Mouse (Mus musculus): ENCODE results near the gene Gm20388.
"Not testable (repeated sequence)": the region's sequence is repeated elsewhere in the genome, so short reads cannot be mapped to it uniquely, and the experiment has no call there.

Gm20388 gene

DNA sequence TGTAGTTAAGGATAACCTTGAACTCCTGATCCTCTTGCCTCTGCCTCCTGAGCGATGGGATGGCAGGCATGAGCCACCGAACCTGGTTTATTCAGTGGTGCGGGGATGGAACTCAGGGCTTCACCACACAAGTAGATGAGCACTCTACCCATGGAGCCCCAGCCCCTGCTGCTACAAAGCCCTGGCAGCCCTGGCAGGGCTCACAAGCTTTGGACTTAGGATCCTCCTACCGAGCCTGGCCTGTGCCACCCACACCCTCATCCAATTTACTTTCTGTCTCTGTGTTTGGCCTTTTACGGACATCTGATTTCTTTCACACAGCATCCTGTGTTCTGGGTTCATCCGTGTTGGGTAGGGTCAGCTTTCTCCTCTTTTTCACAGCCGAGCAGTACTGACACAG, 406.1 kb downstream of the Gm20388 start:
- no peak for DNase-seq (ENCODE audit: low spot score)

DNA sequence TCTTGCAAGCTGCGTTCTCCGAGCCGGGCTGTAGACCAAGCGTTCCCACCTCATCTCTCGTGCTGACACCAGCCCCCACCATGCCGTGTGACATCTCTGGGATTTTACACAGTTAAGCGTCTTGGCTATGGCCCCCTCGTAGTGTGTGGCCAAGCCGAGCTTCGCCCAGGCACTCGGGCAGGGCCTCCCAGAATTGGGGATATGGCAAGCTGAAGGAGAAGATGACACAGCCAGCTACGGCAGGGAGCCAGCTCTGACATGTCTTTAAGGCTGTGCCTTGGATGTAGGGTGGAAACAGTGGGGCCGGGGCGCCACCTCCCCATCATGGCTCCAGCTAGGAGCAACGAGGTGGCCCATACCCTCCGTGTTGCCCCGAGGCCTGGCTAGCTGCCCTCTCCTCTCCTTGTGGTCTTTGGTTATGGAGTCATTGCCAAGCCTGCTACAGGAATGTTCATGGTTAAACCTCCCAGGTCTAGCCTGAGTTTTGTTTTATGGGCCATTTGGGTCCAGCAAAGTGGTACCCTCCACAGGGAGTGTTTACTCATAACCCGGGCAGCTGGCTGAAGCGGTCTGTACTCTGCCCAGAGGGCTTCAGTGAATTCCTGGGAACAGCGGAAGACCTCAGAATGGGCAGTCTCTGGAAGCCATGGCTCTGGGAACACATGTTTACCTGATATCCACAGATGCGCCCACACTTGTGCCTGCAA, 406.6 kb downstream of the Gm20388 start:
- DNase-seq (ENCODE audit: low spot score) = no peak

DNA sequence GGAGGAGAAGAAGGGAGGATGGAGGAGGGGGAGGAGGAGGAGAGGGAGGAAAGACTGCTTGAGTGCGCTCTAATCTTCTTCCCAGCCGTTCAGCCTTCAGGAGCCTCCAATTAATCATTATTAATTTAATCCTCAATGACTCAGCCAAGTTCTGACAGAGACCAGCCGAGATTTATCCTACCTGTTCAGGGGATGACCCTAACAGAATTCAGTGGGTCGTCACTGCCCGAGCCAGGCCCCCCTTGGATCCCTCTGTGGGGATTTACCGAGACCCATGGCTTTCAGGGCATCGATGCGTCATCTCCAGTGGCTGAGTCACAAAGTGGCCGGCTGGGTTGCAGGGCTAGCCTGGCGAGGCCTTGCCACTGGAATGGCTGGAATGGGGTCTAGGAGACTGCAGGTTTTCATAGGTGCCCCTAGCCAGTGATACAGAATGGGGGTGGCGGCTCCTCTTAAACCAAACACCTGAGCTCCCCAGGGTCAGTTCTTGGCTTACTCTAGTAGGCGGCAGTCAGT, 407.9 kb downstream of the Gm20388 start:
- no peak for DNase-seq (ENCODE audit: low spot score)

DNA sequence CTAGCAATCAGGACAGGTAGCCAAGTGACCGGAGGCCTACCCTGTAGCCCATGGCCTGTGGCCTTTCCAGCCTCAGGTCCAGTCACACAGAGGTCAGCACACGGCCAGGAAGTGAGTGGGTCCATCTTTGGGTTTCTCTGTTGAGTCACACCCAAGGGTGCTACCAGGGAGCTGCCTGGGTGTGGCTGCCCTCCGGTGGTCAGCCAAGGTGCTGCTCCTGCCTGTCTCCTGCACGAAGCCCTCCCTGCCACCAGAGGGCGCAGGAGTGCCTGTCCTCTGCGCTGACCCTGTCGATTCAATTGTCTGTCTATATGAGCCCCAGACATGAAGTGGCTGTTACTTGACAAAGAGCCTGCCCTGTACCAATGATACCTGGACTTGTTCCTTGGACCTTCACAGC, 408.8 kb downstream of the Gm20388 start:
- DNase-seq (ENCODE audit: low spot score) = peak; percentile 89

DNA sequence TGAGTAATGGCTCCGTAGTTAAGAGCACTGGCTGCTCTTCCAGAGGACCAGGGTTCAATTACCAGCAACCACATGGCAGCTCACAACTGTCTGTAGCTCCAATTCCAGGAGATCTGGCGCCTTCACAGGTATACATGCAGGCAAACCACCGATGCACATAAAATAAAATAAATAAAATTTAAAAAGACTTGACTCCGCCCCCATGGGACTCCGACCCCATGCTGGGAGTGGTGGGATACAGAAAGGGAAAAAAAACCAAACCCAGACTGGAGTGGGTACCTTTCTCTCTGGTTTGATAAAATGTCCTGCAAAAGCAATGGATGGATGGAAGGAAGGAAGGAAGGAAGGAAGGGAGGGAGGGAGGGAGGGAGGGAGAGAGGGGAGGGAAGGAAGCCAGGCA, 409.5 kb downstream of the Gm20388 start:
- no peak for DNase-seq (ENCODE audit: low spot score)

DNA sequence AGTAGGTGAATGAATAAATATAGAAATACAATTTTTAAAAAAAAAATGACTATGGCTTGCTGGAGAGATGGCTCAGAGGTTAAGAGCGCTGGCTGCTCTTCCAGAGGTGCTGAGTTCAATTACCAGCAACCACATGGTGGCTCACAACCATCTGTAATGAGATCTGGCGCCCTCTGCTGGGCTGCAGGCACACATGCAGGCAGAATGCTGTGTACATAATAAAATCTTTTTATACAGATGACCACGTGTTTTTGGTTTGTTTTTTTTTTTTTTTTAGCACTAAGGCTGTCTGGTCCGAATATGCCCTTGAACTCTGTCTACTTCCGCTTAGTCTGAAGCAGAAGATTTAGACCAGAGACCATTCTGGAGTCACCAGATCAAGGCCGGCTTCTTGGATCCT, 411.1 kb downstream of the Gm20388 start:
- peak; percentile 74 for DNase-seq (ENCODE audit: low spot score)

DNA sequence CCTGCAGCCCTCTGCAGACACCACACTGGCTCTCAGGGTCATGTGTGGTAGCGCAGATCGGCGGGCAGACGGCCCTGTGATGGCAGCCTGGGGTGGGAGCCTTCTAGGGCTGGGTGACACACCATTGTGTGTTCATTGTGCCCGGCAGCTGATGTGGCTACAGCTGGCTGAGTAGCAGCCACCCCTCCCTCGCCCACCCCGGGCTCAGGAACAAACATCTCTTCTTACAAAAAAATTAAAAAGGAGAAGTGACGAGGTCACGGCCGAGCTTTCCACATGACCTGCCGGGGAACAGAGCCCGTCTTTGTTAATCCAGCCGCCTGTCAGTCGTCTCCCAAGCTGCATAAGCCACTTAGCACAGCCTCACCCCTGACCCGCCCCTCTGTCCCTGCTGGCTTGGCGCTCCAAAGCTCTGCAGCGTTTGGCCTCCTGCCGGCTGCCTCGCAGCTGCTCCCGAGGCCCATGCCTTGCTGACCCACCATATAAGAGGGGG, 412.4 kb downstream of the Gm20388 start:
- DNase-seq (ENCODE audit: low spot score) = peak; percentile 92

DNA sequence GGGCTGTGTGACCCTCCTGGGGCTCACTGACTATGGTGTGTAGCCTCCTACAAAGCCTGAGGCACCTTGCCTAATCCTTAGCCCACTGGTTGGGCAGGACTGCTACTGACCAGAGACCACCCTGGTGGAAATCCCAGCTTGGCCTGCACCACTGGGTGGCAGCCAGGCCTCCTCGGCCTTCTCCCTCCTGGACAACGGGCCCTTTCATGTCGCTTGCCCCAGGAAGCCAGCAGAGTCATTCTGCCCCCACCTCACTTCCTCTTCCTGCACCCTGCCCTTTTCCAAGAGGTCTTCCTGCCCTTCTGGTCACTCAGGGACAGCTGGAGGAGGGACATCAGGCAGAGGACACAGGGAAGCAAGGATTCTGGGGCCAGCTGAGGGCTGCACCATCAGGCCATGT, 413.9 kb downstream of the Gm20388 start:
- DNase-seq (ENCODE audit: low spot score) = no peak

DNA sequence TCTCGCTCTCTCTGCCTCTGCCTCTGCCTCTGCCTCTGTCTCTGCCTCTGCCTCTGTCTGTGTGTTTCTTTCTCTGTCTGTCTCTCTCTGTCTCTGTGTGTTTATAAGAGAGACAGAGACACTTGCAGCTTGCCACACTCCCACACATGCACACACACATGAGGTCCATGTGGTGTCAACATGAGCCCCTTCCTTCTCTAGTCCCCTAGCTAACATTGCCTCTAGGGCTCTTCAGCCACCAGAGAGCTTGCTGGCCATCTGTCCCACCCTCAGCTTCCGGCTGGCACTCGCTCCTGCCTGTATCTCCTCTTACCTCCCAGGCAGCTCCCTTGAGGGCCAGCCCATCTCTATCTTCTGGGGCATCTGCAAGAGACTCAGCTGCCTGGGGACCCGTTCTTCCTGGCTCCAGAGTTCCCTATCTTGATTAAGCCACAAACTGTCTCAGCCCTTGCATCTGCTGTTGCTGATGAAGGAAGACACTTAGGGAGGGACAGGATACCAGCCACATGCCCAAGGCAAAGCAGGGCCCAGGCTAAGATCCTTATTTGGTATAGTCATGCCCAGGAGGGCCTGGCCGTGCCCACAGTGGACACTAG, 414.6 kb downstream of the Gm20388 start:
- DNase-seq (ENCODE audit: low spot score) = no peak

DNA sequence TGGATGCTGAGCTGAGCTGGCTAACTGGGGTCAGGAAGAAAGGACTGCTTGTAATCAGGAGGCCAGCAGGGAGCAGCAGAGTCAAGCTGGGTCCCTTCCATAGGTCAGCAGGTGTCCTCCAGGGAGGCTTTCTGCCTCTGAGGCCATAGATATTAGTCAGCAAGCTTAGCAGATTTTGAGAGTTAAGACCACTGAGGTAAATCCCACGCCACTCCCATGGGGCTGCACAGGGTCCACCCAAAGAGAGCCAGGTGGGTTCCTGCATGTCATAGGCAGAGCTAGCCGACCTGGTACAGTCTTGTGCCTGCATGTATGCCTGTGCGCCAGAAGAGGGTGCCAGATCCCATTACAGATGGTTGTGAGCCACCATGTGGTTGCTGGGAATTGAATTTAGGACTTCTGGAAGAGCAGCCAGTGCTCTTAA, 416.5 kb downstream of the Gm20388 start:
- DNase-seq (ENCODE audit: low spot score) = peak; percentile 78

DNA sequence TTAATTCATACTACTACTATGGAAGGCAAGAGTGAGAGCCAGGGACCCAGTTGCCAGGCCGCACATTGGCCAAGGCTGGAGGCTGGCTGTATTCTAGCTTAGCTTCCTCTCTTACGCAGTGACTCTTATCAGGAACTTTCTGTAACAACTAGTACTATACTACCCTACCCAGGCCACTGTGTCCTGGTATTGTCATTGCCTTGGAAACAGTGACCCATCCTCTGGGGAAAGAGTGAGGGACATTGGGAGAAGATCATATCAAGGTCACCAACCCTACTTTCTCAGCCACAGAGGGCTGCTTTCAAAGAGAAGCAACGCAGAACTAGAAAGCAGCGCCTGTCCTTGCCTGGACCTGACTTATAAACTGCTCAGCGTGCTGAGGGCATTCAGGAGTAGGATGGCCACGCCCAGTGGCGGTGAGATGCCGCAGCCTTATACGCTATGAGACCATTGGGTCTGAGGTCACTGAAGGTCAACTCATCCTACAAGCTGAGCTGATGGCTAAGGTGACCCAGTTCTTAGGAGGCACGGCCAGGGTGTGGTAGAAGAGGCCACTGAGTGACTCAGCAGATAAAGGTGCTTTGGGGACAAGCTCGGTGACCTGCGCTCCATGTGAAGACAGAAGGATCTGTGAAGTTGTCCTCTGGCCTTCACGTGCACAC, 417.9 kb downstream of the Gm20388 start:
- DNase-seq (ENCODE audit: low spot score) = no peak

DNA sequence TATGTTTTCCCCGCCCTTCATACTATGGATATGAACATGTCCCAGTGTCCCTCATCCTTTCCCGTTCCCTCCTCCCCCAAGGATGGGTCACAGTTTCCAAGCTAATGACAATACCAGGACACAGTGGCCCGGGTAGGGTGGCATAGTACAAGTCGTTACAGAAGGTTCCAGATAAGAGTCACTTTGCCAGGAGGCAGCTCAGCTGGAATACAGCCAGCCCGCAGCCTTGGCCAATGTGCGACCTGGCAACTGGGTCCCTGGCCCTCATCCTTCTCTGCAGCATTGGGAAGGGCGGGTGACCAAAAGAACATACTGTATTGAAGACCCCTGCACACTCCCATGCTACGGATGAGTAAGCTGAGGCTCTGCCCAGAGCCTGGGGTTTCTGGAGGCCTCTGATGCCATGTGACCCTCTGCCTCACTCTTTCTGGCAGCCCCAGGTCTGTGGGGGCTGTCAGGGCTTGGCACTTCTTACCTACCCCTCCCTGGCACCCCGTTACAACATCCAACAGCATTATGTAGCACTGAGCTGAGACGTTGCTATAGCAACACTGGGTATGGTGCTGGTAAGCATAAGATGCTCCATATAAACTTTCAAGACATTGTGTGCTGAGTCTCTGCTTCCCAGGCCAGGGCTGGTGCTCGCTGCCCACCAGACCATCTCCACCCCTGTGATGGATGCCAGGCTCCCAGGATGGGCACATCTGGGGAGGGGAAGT, 418.5 kb downstream of the Gm20388 start:
- DNase-seq (ENCODE audit: low spot score) = no peak

DNA sequence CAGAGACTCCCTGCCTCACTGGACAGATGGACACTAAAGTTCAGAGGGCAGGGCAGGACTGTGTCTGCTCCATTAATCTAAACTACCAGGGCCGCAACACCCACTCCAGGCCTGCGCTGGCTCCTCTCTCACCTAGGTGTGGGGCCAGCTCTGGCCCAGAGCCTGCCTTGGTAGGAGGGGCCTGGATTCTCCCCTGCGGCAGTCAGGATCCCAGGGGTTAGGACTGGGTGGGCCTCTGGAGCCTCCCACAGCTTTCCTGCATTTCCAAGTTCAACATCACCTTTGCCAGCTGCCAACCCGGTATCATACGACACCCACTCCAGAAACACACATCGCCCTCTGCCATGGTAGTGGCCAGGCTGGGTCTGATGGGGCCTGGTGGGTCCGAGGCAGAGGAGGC, 420.4 kb downstream of the Gm20388 start:
- no peak for DNase-seq (ENCODE audit: low spot score)

DNA sequence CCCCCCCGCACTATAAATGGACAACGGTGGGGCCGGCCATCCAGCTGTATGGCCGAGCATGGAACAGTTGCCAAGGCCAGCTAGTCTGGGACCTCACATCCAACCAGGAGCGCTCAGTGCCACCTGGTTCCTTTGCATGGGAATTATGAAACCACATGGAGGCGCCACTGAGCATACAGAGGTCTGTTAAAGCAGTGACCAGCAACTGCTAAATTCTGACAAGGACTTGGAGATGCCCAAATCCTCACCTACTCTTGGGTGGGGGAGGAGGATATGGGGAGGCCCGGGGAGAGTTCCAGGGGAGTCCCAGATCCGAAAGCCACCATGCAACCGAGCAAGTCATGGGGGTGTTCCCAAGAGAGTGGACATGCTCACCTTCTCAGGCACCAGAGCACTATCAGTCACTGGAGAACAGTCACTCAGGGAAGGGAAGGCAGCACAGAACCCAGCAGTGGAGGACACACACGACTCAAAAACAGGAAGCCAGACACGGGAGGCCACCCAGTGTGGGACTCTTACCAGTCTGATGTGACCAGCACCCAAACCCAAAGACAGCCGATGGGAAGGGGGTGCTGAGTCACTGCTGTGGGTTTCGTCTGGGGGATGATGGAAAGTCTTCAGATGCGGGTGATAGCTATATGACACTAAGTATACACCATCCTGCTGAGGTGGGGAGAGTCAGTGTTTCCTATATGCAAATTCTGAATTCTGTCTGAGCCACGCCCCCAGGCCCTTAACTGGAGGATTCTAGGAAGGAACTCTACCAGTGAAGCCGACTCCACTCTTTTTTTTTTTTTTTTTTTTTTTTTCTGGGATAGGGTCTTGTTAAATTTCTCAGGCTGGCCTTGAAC, 422.0 kb downstream of the Gm20388 start:
- peak; percentile 66 for DNase-seq (ENCODE audit: low spot score)

DNA sequence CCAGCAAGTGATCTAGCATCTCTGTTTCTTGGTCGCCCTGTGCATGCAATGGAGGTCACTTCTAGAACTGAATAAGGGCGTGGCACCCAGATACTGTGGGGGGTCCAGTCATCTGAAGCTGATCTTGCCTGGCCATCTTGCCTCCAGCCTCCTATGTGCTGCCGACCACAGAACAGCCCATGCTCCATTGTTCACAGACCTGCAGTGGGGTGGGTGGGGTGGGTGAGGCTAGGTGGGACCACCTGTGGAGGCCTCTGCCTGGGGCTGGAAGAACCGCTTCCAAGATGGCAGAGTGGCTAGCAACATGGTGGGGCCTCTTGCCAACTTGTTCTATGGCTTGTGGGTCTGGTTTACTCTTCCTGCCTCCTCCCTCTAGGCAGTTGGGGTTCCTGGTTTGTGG, 423.0 kb downstream of the Gm20388 start:
- no peak for DNase-seq (ENCODE audit: low spot score)

DNA sequence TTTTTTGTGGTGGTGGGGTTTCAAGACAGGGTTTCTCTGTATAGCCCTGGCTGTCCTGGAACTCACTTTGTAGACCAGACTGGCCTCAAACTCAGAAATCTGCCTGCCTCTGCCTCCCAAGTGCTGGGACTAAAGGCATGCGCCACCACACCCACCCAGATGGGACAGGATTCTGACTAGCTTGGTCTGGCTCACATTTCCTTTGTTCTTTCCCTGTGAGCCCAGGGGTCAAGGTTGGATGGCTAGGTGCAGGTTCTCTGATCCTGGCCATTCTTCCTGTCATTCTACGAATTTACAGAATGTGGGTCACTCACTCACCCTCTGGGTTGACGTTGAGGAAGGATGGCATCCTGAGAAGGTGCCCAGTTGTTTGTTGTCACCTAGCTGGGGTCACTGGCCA, 423.6 kb downstream of the Gm20388 start:
- not testable (repeated sequence) for DNase-seq (ENCODE audit: low spot score)

DNA sequence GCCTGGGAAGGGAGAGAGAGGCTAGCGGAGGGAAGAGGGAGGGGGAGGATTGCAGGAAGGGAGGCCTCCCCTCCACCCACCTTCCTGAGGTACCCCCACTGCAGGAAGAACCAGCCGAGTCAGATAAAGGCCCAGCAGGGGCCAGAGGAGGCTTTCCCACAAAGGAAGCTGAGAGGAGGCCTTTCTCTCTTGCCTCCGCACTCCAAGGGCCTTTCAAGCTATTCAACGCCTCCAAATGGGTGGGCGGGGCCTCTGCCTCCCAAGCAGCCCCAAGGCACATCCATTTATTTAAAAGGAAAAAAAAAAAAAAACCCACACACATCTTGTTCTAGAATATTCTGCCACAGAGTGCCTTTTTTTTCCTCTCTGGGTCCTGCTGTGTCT, 424.2 kb downstream of the Gm20388 start:
- peak; percentile 90 for DNase-seq (ENCODE audit: low spot score)

DNA sequence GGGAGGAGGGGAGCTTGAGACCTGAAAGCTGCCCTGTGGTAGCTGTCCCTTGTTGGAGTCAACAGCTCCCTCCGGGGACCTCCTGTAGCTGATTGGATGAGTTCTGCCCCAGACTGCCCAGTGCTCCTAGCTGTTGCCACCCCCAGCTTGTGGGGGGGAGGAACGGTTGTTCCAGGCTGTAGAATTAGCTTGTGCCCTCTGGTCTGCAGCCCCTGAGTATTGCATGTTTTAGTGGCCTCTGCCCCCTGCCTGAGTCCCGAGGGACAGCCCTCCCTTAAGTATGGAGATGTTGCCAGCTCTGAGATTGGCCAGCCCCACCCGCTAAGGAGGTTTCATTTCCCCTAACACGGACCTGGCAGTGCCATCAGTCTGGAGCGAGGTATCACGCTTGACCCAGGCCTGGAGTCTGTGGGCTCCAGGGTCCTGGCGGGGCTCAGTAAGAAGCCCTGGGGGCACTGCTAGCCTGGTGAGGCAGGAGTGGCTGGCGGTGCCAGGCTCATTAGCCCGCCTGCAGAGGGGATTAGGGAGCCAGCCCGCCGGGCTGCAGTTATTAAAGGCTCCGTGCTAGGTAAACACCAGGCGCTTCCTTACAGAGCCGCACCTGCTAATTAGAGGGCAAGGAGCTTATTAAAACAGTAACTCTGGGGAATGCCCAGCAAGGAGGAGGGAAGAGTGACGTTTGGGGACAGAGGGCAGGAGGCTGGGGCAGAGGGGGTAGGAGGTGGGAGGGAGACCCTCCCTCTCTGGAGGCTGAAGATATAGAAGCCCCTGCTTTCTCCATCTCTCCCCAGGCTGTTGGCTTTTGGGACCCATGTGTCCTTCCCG, 424.8 kb downstream of the Gm20388 start:
- peak; percentile 59 for DNase-seq (ENCODE audit: low spot score)

DNA sequence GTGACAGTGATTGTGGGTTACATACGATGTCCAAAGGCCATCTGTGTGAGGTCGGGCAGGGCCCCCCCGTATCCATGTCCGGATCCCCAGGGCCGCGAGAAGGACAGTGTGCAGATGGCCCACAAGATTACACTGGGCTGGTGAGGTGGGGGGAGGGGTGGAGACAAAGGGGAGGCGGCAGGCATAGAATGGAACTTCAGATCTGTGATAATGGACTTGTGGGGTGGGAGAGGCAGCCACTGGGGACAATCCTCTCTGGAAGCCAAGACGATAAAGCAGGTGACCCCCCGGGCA, 425.4 kb downstream of the Gm20388 start:
- no peak for DNase-seq (ENCODE audit: low spot score)

DNA sequence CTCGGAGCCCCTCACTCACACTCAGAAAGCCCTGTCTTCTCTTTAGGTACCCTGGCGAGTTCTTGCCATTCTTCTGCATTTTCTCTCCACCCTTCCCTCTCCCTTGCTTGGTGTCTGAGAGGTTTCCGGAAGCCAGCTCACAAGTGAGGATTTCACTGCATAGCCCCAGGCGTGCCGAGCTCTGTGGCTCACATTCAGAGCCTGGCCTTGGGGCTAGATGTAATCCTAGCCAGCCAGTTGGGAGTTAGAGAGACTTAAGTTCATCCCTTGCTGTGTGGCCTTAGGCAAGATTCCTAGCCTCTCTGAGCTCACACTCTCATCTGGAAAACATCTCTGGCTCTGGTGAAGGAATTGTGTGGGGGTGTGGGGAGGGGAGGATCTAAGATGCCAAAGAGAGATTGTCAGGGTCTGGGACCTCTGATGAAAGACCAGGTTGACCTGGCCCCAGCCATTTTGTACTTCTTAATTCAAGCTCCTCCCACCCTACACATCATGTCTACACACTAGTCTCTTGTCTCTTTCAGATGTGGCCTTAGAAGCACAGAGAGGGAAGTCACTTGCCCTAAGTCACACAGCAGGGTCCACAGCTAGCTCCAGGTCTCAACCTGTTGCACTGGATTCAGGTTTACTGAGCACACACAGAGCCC, 426.4 kb downstream of the Gm20388 start:
- no peak for DNase-seq (ENCODE audit: low spot score)
